Mouse (Mus musculus): ENCODE data around the gene Tshz3. TPM values are rescaled to one million over a fixed set of nuclear protein-coding genes. Genes with fewer than 3 reads are reported as not detected.

The Tshz3 gene
- polyA plus RNA-seq, 1 experiment: 27.0 TPM

- H3K4me1 ChIP-seq (ENCODE audit: control insufficient read depth, insufficient read depth, low read length): peaks cover 9% of the 10 kb centered on the region
- TF ChIP-seq POLR2A (IDR thresholded peaks at IDR 0.05; ENCODE audit: extremely low read depth, insufficient read depth, low read length): peak; percentile 68; the same call in 1 of the 2 replicates
- TF ChIP-seq CTCF (IDR thresholded peaks at IDR 0.05; ENCODE audit: extremely low read depth, insufficient read depth, low read length): no peak
- 0 out of 2 replicates have a peak overlapping the region, but pooled peaks have one; percentile 74 for H3K27ac ChIP-seq (ENCODE audit: insufficient read depth, low read length)
- peak overlapping the region; percentile 24 for H3K4me3 ChIP-seq (ENCODE audit: insufficient read depth, low read length)
Measured at GRCm38 (mm10) chr7:36707681-36708350, 9.9 kb downstream of the Tshz3 start.

DNA sequence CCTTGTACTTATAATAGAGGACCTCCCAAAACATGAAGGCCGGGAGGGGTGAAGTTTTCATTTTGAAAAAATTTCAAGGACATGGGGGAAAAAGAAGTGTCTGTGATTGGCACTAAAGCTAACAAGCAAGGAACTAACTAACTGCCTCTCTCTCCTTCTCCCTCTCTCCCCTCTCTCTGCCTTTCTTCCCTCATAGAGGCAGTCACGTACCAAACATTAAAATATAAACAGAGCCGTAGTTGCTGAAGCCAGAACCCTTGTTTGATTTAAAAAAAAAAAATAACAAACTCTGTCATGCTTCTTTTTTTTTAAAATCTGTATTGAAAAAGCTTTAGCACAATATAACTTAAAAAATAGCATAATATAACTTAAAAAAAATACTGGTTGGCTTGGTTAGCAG lies 10.9 kb downstream of the Tshz3 start:
- no peak for TF ChIP-seq POLR2A (IDR thresholded peaks at IDR 0.05; ENCODE audit: extremely low read depth, insufficient read depth, low read length)
- TF ChIP-seq CTCF (IDR thresholded peaks at IDR 0.05; ENCODE audit: extremely low read depth, insufficient read depth, low read length): no peak
- H3K27ac ChIP-seq (ENCODE audit: insufficient read depth, low read length): no peak overlapping the region
- no peak overlapping the region for H3K4me3 ChIP-seq (ENCODE audit: insufficient read depth, low read length)
- H3K4me1 ChIP-seq (ENCODE audit: control insufficient read depth, insufficient read depth, low read length): peaks cover 9% of the 10 kb centered on the region

DNA sequence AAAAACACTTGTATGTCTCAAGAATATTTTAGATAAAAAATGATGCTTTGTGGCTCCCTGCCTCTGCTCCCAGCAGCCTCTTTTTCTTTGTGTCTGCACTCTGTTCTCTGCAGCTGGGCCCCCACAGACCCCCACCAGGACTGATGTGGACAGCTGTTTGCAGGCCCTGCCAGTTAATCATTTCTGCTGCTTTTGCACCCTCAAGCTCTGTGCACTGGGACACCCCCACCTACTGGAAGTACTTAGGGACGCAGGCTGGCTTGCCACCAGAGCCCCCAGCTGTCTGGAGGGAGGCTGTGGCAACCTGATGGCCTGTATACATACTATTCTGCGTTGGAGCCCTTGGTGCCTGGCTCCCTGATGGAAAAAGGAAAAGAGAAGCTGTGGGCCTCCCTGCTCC lies 11.3 kb downstream of the Tshz3 start:
- Histone ChIP-seq H3K27ac (ENCODE audit: insufficient read depth, low read length) (no peak overlapping the region), H3K4me3 (ENCODE audit: insufficient read depth, low read length) (no peak overlapping the region), H3K4me1 (ENCODE audit: control insufficient read depth, insufficient read depth, low read length) (peaks cover 9% of the 10 kb centered on the region)
- TF ChIP-seq CTCF (IDR thresholded peaks at IDR 0.05; ENCODE audit: extremely low read depth, insufficient read depth, low read length) (peak; percentile 38), POLR2A (IDR thresholded peaks at IDR 0.05; ENCODE audit: extremely low read depth, insufficient read depth, low read length) (no peak)

DNA sequence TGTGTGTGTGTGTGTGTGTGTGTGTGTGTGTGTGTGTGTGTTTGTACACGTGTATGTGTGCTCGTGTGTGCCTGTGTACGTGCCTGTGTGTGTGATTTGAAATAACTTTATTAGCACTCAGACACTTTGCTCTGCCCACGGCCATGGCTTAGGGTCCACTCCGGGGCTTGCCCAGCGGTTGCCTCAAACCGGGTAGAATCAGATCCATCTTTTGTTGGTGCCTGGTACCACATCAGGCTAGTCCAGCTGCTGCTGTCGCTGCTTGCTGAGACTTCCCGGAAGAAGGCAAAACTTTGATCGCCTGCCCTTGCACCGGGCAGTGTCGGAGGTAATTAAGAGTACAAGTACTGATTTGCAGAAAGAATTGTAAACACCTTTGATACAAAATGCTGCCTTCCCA lies 12.1 kb downstream of the Tshz3 start:
- no peak overlapping the region; the same call in 1 of the 2 replicates for H3K4me3 ChIP-seq (ENCODE audit: insufficient read depth, low read length)
- H3K27ac ChIP-seq (ENCODE audit: insufficient read depth, low read length): no peak overlapping the region
- no peak for TF ChIP-seq CTCF (IDR thresholded peaks at IDR 0.05; ENCODE audit: extremely low read depth, insufficient read depth, low read length)
- no peak for TF ChIP-seq POLR2A (IDR thresholded peaks at IDR 0.05; ENCODE audit: extremely low read depth, insufficient read depth, low read length)
- peaks cover 9% of the 10 kb centered on the region for H3K4me1 ChIP-seq (ENCODE audit: control insufficient read depth, insufficient read depth, low read length)

GRCm38 (mm10) chr7:36710387-36710786 lies 12.5 kb downstream of the Tshz3 start:
- no peak overlapping the region for H3K4me3 ChIP-seq (ENCODE audit: insufficient read depth, low read length)
- TF ChIP-seq POLR2A (IDR thresholded peaks at IDR 0.05; ENCODE audit: extremely low read depth, insufficient read depth, low read length) (no peak), CTCF (IDR thresholded peaks at IDR 0.05; ENCODE audit: extremely low read depth, insufficient read depth, low read length) (no peak)
- peaks cover 9% of the 10 kb centered on the region for H3K4me1 ChIP-seq (ENCODE audit: control insufficient read depth, insufficient read depth, low read length)
- H3K27ac ChIP-seq (ENCODE audit: insufficient read depth, low read length): no peak overlapping the region

DNA sequence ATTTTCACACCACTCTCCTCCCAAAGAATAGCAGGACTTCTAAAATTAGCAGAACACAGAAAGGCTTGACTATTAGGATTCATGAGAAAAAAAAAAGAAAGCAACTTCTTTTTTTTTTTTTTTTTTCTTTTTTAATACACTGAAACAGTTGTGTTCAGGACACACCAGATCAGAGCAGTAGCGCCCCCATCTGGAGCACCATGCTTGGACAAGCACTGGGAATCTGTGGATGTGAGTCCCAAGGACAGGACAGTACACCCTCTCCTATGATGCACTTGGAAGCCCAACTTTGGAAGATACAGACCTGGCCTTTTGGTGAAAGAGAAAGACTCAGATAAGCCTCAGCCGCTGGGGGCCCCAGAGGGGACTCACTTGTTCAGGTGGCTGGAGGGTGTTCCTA lies 13.8 kb downstream of the Tshz3 start:
- no peak overlapping the region for H3K27ac ChIP-seq (ENCODE audit: insufficient read depth, low read length)

GRCm38 (mm10) chr7:36714323-36714722 lies 16.4 kb downstream of the Tshz3 start:
- Histone ChIP-seq H3K4me3 (ENCODE audit: insufficient read depth, low read length) (no peak overlapping the region), H3K27ac (ENCODE audit: insufficient read depth, low read length) (no peak overlapping the region), H3K4me1 (ENCODE audit: control insufficient read depth, insufficient read depth, low read length) (peaks cover 7% of the 10 kb centered on the region)
- TF ChIP-seq POLR2A (IDR thresholded peaks at IDR 0.05; ENCODE audit: extremely low read depth, insufficient read depth, low read length) (no peak), CTCF (IDR thresholded peaks at IDR 0.05; ENCODE audit: extremely low read depth, insufficient read depth, low read length) (no peak)

More for the DNA sequence above, 13.8 kb downstream of the Tshz3 start:
- TF ChIP-seq CTCF (IDR thresholded peaks at IDR 0.05; ENCODE audit: extremely low read depth, insufficient read depth, low read length): peak; percentile 36
- TF ChIP-seq POLR2A (IDR thresholded peaks at IDR 0.05; ENCODE audit: extremely low read depth, insufficient read depth, low read length): no peak
- no peak overlapping the region for H3K4me3 ChIP-seq (ENCODE audit: insufficient read depth, low read length)
- H3K4me1 ChIP-seq (ENCODE audit: control insufficient read depth, insufficient read depth, low read length): peaks cover 6% of the 10 kb centered on the region

GRCm38 (mm10) chr7:36717192-36717591 lies 19.3 kb downstream of the Tshz3 start:
- no peak overlapping the region for H3K4me3 ChIP-seq (ENCODE audit: insufficient read depth, low read length)
- peaks cover 3% of the 10 kb centered on the region; the same call in 1 of the 2 replicates for H3K4me1 ChIP-seq (ENCODE audit: control insufficient read depth, insufficient read depth, low read length)
- TF ChIP-seq CTCF (IDR thresholded peaks at IDR 0.05; ENCODE audit: extremely low read depth, insufficient read depth, low read length) (peak; percentile 26; the same call in 1 of the 2 replicates), POLR2A (IDR thresholded peaks at IDR 0.05; ENCODE audit: extremely low read depth, insufficient read depth, low read length) (no peak)
- H3K27ac ChIP-seq (ENCODE audit: insufficient read depth, low read length): no peak overlapping the region

DNA sequence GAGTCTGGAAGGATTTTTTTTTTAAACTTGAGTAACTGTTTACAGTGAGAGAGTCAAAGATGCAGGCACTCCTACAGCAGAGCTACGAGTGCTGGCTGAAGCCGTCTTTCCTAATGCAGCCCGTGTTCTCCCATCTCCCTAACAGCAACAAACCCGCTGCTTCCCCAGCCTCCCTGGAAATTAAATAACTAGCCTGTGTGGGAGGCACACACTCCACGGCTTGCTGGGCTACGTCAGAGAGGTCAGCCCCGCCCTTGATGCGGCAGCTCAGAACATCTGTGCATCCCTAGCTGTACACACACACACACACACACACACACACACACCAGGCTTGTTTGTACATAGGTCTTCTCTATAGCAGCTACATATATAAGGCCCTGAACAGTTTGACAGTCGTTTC lies 22.9 kb downstream of the Tshz3 start:
- peaks cover 3% of the 10 kb centered on the region; the same call in 1 of the 2 replicates for H3K4me1 ChIP-seq (ENCODE audit: control insufficient read depth, insufficient read depth, low read length)
- no peak overlapping the region for H3K4me3 ChIP-seq (ENCODE audit: insufficient read depth, low read length)
- no peak for TF ChIP-seq CTCF (IDR thresholded peaks at IDR 0.05; ENCODE audit: extremely low read depth, insufficient read depth, low read length)
- no peak for TF ChIP-seq POLR2A (IDR thresholded peaks at IDR 0.05; ENCODE audit: extremely low read depth, insufficient read depth, low read length)
- no peak overlapping the region for H3K27ac ChIP-seq (ENCODE audit: insufficient read depth, low read length)
